Mouse (Mus musculus): ENCODE results near the gene Tmem59l. TPM values are rescaled to one million over a fixed set of nuclear protein-coding genes. Genes with fewer than 3 reads are reported as not detected.

Gene Tmem59l
- polyA plus RNA-seq, 1 experiment from 2014 or later: 11.1 TPM

GRCm38 (mm10) chr8:70490880-70491495, 3.8 kb upstream of the Tmem59l start:
- peak overlapping the region; percentile 20; the same call in 1 of the 2 replicates for H3K4me3 ChIP-seq
- WGBS: 2% methylated on average over 20 of the region's 20 CpGs

DNA sequence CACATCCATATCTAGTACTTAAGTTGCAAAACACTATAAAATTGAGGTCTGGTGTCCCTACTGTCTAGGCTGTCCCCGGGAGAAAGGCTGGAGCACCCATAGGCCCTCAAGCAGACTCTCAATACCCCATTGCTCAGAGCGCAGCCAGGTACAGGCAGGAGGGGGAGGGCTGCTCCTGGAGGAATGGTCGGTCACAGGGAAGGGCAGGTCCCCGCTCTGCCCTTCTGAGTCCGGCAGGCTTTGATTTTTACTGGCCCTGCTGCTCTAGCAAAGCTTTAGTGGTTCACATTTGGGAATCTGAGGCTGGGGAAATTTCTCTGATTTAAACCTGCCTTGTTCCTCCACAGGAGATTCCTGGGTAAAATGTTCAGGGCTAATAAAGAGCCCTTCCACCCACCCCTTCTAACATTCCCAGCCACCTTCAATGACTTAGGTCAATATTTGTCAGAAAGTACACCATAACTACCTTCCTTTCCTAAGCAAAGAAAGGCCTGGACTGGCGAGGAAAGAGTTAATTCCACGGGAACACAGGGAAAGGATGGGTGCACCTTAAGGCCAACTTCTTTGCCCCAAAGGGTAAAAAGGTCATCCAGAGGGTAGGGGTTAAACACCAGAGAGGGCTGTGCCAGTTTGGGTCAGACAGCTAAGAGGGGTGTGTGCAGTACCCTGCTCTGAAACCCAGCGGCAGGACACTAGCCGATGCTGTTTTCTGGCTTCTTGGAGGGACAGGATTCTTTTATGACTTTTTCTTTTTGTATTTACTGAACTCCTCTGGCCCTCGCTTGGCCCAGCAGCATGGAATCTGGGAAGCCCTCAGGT, 3.1 kb upstream of the Tmem59l start:
- no peak for DNase-seq (ENCODE audit: low spot score)
- H3K4me3 ChIP-seq: no peak overlapping the region
- 3% methylated on average over 10 of the region's 10 CpGs for WGBS

More at GRCm38 (mm10) chr8:70490880-70491495, 3.8 kb upstream of the Tmem59l start:
- Histone ChIP-seq H3K4me1 (replicated peaks) (peaks cover 97% of the 10 kb centered on the region), H3K9me3 (no peaks in the 10 kb centered on the region), H3K36me3 (no peaks in the 10 kb centered on the region), H3K27me3 (ENCODE audit: insufficient read depth, poor library complexity, severe bottlenecking) (peaks cover 100% of the 10 kb centered on the region), H3K27ac (peak overlapping the region; percentile 23; the same call in 1 of the 2 replicates)
- no peak for DNase-seq (ENCODE audit: low spot score)

DNA sequence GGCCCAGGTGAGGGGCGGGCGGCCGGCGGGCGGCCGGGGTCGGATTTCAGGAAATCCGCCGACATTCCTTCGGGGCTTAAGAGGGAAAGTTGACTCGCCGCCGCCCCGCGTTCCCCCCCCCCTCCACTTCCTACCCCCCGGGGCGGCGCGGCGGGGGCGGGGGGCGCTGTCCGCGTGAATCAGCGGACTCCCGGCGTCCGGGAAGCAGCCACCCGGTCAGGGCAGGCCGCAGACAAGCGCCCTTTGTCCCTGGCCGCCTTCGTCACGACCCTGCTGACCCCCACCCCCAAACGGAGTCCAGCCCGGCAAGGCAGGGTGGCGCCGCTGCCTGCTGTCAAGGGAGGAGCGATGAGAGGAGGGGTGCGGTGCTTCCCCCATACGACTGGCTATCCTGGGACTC, 2.4 kb upstream of the Tmem59l start:
- WGBS: under 1% methylated on average over 36 of the region's 41 CpGs
- peak overlapping the region; percentile 57 for H3K27ac ChIP-seq
- no peaks in the 10 kb centered on the region for H3K9me3 ChIP-seq
- peak overlapping the region; percentile 47 for H3K4me3 ChIP-seq
- peaks cover 100% of the 10 kb centered on the region for H3K27me3 ChIP-seq (ENCODE audit: insufficient read depth, poor library complexity, severe bottlenecking)
- DNase-seq (ENCODE audit: low spot score): no peak
- no peaks in the 10 kb centered on the region for H3K36me3 ChIP-seq
- peaks cover 87% of the 10 kb centered on the region for H3K4me1 ChIP-seq (replicated peaks)

More for the DNA sequence above, 3.1 kb upstream of the Tmem59l start:
- peaks cover 94% of the 10 kb centered on the region for H3K4me1 ChIP-seq (replicated peaks)
- no peak overlapping the region; the same call in 1 of the 2 replicates for H3K27ac ChIP-seq
- H3K27me3 ChIP-seq (ENCODE audit: insufficient read depth, poor library complexity, severe bottlenecking): peaks cover 100% of the 10 kb centered on the region
- no peaks in the 10 kb centered on the region for H3K9me3 ChIP-seq
- no peaks in the 10 kb centered on the region for H3K36me3 ChIP-seq

DNA sequence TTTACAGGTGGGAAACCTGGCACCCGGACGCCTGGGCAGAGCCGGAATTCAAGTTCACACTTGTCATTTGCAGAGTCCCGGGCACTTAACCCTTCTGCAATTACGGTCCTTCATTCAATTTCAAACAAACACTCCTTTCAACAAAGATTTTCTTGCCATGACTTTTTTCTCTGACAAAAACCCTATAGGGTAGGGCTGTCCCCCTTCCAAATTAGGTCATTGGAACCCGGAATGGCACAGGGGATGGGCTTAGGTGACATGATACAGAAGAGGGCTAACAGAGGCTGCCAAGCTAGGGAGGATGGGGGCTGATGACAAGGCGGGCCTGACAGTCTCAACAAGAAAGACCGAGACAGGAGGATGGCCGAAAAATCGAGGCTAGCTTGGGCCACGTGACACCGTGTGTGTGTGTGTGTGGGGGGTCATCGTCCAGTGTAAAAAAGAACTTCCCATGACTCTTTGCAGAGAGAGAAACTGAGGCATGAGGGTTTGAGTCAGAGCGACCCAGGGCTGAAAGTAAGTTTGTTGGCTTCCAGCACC, 1.8 kb upstream of the Tmem59l start:
- Histone ChIP-seq H3K4me3 (peak overlapping the region; percentile 47), H3K36me3 (no peaks in the 10 kb centered on the region), H3K27ac (peak overlapping the region; percentile 57), H3K27me3 (ENCODE audit: insufficient read depth, poor library complexity, severe bottlenecking) (peaks cover 100% of the 10 kb centered on the region), H3K9me3 (no peaks in the 10 kb centered on the region), H3K4me1 (replicated peaks) (peaks cover 81% of the 10 kb centered on the region)
- 2% methylated on average over 14 of the region's 14 CpGs for WGBS
- no peak for DNase-seq (ENCODE audit: low spot score)

DNA sequence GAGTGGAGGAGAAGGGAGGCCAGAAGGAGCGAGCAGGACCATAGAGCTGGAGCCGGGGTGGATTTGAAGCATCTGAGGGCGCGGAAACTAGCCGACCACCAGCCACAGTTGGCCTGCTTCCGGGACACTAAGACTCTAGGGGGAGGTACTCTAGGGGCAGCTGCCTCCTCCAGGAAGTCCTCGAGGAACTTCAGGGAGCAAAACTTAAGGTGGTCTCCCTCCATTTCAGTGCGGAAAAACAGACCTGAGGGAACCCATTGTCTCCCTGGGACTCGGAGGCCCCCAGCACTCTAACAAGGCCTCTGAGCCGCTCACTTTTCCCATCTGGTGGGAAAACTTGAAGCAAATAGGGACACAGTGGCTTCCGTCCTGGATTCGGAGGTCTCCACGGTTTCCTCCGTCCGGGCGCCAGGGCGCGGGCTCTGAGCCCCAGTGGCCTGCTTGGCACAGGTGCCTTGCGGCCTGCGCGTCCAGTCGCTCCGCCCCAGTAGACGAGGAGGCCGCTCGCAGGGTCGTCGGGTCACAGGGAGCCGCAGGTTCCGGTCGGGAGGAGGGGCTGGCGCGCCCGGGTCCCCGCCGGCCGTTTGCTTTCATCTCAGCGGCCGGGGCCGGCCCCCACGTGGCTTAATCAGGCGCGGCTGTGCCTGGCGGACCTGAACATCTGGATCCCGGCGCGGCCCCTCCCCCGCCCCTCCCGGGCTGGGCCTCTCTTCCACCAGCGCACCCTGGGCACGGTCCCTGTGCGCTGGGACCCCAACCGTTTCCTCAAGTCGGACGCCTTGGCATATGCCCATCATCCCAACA, 1.0 kb upstream of the Tmem59l start:
- H3K36me3 ChIP-seq: no peaks in the 10 kb centered on the region
- H3K9me3 ChIP-seq: no peaks in the 10 kb centered on the region
- peak; percentile 70 for DNase-seq (ENCODE audit: low spot score)
- H3K27me3 ChIP-seq (ENCODE audit: insufficient read depth, poor library complexity, severe bottlenecking): peaks cover 100% of the 10 kb centered on the region
- peak overlapping the region; percentile 47 for H3K4me3 ChIP-seq
- H3K4me1 ChIP-seq (replicated peaks): peaks cover 75% of the 10 kb centered on the region
- WGBS: under 1% methylated on average over 55 of the region's 55 CpGs
- peak overlapping the region; percentile 71 for H3K27ac ChIP-seq

GRCm38 (mm10) chr8:70486191-70486681, 922 bp downstream of the Tmem59l start:
- Histone ChIP-seq H3K27ac (no peak overlapping the region), H3K36me3 (no peaks in the 10 kb centered on the region), H3K27me3 (ENCODE audit: insufficient read depth, poor library complexity, severe bottlenecking) (peaks cover 100% of the 10 kb centered on the region), H3K4me3 (no peak overlapping the region), H3K4me1 (replicated peaks) (peaks cover 64% of the 10 kb centered on the region), H3K9me3 (no peaks in the 10 kb centered on the region)
- 51% methylated on average over 7 of the region's 7 CpGs for WGBS
- DNase-seq (ENCODE audit: low spot score): no peak

DNA sequence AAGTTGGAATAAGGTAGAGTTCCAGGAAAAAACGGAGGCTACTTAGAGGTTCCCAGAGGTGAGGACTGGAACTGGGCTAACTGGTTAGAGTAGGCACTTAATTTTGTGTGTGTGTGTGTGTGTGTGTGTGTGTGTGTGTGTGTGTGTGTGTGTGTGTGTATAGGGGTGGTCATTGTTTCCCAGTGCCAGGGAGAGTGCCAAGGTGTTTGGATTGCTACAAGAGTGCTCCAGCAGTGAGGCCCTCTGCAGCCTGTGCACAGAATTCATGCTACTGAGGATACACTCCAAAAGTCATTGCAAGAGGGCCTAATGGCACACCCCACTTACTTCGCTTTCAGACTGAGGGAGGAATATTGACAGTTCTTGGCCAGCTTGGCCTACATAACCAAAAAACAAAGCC, 4.2 kb downstream of the Tmem59l start:
- Histone ChIP-seq H3K4me1 (replicated peaks) (peaks cover 33% of the 10 kb centered on the region), H3K4me3 (no peak overlapping the region), H3K27me3 (ENCODE audit: insufficient read depth, poor library complexity, severe bottlenecking) (peaks cover 91% of the 10 kb centered on the region), H3K36me3 (no peaks in the 10 kb centered on the region), H3K9me3 (no peaks in the 10 kb centered on the region), H3K27ac (no peak overlapping the region)
- WGBS: 62% methylated on average over 2 of the region's 2 CpGs
- DNase-seq (ENCODE audit: low spot score): no peak

DNA sequence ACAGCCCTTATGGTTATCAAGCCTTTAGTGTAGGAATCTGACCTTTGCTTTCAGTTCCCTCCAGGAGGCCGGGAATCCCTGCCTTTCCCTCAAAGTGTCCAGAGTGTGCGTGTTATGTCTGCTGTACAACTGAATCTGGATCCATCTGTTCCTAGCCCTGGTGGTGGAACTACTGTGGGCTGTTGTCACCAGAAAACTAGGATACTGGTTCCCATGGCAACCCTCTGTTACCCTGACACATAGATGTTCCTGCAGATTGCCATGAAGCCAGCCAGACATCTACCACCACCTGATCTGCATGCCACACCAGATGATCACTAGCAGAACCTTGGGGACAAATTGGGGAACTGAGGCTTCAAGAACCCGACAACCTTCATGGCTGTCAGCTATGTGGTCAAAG, 5.2 kb downstream of the Tmem59l start:
- H3K27me3 ChIP-seq (ENCODE audit: insufficient read depth, poor library complexity, severe bottlenecking): peaks cover 87% of the 10 kb centered on the region
- WGBS: 71% methylated on average over 3 of the region's 3 CpGs
- H3K27ac ChIP-seq: no peak overlapping the region
- H3K36me3 ChIP-seq: no peaks in the 10 kb centered on the region
- H3K9me3 ChIP-seq: no peaks in the 10 kb centered on the region
- DNase-seq (ENCODE audit: low spot score): no peak
- peaks cover 34% of the 10 kb centered on the region for H3K4me1 ChIP-seq (replicated peaks)
- no peak overlapping the region for H3K4me3 ChIP-seq

GRCm38 (mm10) chr8:70477269-70477982, 9.7 kb downstream of the Tmem59l start:
- Histone ChIP-seq H3K36me3 (peaks cover 5% of the 10 kb centered on the region; the same call in 1 of the 2 replicates), H3K4me1 (replicated peaks) (peaks cover 34% of the 10 kb centered on the region), H3K9me3 (no peaks in the 10 kb centered on the region), H3K4me3 (peak overlapping the region; percentile 64), H3K27ac (peak overlapping the region; percentile 1; the same call in 1 of the 2 replicates), H3K27me3 (ENCODE audit: insufficient read depth, poor library complexity, severe bottlenecking) (peaks cover 42% of the 10 kb centered on the region)
- under 1% methylated on average over 21 of the region's 21 CpGs for WGBS
- peak; percentile 50 for DNase-seq (ENCODE audit: low spot score)

- Histone ChIP-seq H3K9me3 (no peaks in the 10 kb centered on the region), H3K4me1 (replicated peaks) (peaks cover 29% of the 10 kb centered on the region), H3K4me3 (peak within 1 kb of the TSS; percentile 64), H3K27me3 (ENCODE audit: insufficient read depth, poor library complexity, severe bottlenecking) (peaks cover 34% of the 10 kb centered on the region), H3K27ac (peak within 1 kb of the TSS; percentile 87), H3K36me3 (peaks cover 5% of the 10 kb centered on the region; the same call in 1 of the 2 replicates)
- under 1% methylated on average over 53 of the region's 53 CpGs for WGBS
- peak; percentile 96 for DNase-seq (ENCODE audit: low spot score)
Measured at GRCm38 (mm10) chr8:70476333-70477268, 10.6 kb downstream of the Tmem59l start, which contains the start of gene Klhl26. Gene Klhl26, minus strand, starts transcription at chr8:70476968.

DNA sequence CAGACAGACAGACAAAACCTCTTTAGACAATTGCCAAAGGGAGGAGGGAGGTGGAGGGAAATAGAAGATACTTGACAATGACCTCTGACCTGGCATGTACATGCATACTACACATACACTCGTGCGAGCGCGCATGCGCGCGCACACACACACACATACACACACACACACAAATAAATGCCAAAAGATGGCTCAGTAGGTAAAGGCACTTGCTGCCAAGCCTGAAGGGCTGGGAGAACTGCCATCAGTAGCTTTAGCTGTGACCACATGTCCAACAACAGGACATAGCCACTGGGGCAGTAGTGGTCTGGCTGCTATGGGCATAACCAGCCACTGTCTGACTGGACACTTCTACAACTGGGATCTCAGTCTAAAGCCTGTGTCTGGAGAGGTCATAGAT, 15.3 kb downstream of the Tmem59l start:
- H3K4me1 ChIP-seq (replicated peaks): peaks cover 43% of the 10 kb centered on the region
- DNase-seq (ENCODE audit: low spot score): no peak
- no peaks in the 10 kb centered on the region for H3K27me3 ChIP-seq (ENCODE audit: insufficient read depth, poor library complexity, severe bottlenecking)
- WGBS: 98% methylated on average over 7 of the region's 7 CpGs
- H3K36me3 ChIP-seq: peaks cover 15% of the 10 kb centered on the region; the same call in 1 of the 2 replicates
- no peak overlapping the region for H3K4me3 ChIP-seq
- no peaks in the 10 kb centered on the region for H3K9me3 ChIP-seq
- no peak overlapping the region for H3K27ac ChIP-seq
